Mouse (Mus musculus) erythroblast, embryonic 14.5 days (primary cell): ENCODE measurements around the gene Tnfaip2. TPM values are rescaled to one million over a fixed set of nuclear protein-coding genes. Genes with fewer than 3 reads are reported as not detected.

Experiments used
- H3K27me3 ChIP-seq: 2 replicates; pipeline ENCODE4 v1.6.1; 2012; ENCODE audit warnings: inconsistent platforms; ENCODE audit not compliant: control insufficient read depth
- H3K36me3 ChIP-seq: 2 replicates; pipeline ENCODE4 v1.6.1; 2012; ENCODE audit warnings: mild to moderate bottlenecking, inconsistent platforms; ENCODE audit not compliant: control insufficient read depth
- H3K4me1 ChIP-seq: 2 replicates; pipeline ENCODE4 v1.6.1; 2012; ENCODE audit warnings: inconsistent platforms; ENCODE audit not compliant: control insufficient read depth
- H3K4me3 ChIP-seq: replicated peaks from 2 replicates; pipeline ENCODE3; 2012; ENCODE audit warnings: moderate library complexity, mild to moderate bottlenecking, inconsistent platforms
- H3K9me3 ChIP-seq: 2 replicates; pipeline ENCODE4 v1.6.1; 2012; ENCODE audit warnings: low read length, inconsistent platforms, mixed read lengths; ENCODE audit not compliant: control insufficient read depth
- GATA1 ChIP-seq: IDR thresholded peaks from 2 replicates; pipeline ENCODE4 v1.6.1; 2012; ENCODE audit warnings: low read length, inconsistent platforms, mixed read lengths
- TAL1 ChIP-seq: IDR thresholded peaks from 3 replicates; pipeline ENCODE4 v1.6.1; 2012; ENCODE audit warnings: low read length, inconsistent platforms, mixed read lengths
- polyA plus RNA-seq: library from polyadenylated mRNA; stranded (reverse); fragments of >175 nt; gene quantifications from 2 replicates; pipeline ENCODE4 v1.2.3, GENCODE M21; 2012

Tnfaip2 gene
- polyA plus RNA-seq, 1 experiment, result 9.0 TPM

DNA sequence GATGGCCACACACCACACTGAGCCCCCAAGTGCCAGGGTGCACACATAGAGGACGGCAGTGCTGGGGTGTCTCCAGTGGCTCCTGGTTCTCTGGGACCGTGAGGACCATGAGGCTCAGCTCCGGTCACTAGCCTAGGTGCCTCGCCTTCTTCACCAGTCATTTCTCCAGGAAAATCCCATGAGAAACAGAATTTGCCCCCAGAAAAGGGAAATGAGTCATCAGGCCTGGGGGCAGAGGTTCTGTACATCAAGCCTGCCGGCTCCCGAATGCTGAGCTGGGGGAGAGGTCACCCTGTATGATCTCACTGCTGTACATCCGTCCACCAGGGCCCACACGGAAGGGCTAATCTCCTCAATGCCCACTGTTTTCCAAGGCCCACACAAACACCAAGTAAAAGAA lies 13.6 kb downstream of the Tnfaip2 start:
- no peak for TF ChIP-seq GATA1
- no peak for TF ChIP-seq TAL1
- Histone ChIP-seq H3K36me3 (peaks cover 51% of the 10 kb centered on the region), H3K9me3 (no peaks in the 10 kb centered on the region), H3K4me3 (no peak overlapping the region), H3K4me1 (peaks cover 32% of the 10 kb centered on the region), H3K27me3 (peaks cover 30% of the 10 kb centered on the region)

DNA sequence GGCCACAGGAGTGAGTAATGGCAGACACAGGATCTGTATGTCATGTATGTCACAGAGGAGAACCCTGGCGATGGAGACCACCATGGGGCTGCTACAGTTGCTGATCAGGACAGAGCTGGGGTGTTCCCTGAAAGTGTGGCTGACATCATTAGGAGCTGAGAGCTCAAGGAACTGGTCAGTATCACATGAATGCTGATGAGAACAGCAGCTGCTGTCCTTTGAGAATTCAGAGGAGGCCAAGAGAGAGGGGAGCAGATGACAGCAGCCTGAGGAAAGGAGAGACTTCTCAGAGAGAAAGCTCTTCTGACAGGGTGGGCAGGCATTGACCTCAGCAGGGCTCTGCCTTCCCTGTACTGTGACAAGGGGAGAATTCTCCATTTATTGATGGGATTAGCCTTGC lies 15.5 kb downstream of the Tnfaip2 start:
- Histone ChIP-seq H3K4me1 (peaks cover 28% of the 10 kb centered on the region), H3K27me3 (peaks cover 44% of the 10 kb centered on the region), H3K36me3 (peaks cover 32% of the 10 kb centered on the region), H3K9me3 (no peaks in the 10 kb centered on the region), H3K4me3 (no peak overlapping the region)
- TF ChIP-seq TAL1 (no peak), GATA1 (no peak)

DNA sequence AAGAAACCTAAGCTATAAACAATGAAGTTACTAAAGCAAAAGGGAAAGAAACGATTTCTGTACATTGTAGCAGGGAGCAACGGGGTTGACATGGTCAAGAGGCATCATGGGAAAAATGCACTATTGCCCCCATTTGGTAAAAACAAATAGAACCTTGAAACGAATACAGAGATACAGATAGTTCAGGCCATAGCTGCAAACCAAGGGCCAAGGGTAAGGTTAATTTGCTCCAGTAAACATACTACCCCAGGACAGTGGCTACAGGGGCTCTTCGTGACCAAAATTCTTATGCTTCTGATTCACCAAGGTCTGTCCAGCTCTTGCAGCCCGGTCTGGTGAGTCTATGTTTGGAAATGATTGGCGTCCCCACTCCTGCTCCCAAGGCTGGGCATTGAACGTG lies 21.3 kb downstream of the Tnfaip2 start:
- TF ChIP-seq GATA1 (no peak), TAL1 (no peak)
- Histone ChIP-seq H3K9me3 (peaks cover 4% of the 10 kb centered on the region; the same call in 1 of the 2 replicates), H3K4me1 (peaks cover 5% of the 10 kb centered on the region), H3K27me3 (peaks cover 40% of the 10 kb centered on the region), H3K36me3 (no peaks in the 10 kb centered on the region), H3K4me3 (no peak overlapping the region)

DNA sequence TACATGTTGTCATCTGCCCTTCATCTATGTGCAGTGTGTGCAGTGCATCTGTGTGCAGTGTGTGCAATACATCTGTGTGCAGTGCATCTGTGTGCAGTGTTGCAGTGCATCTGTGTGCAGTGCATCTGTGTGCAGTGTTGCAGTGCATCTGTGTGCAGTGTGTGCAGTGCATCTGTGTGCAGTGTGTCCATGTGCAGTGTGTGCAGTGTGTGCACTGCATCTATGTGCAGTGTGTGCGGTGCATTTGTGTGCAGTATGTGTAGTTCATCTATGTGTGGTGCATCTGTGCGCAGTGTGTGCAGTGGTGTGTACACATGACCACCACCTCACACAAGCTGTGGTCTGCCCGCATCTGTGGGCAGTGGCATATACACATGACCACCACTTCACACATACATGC lies 24.1 kb downstream of the Tnfaip2 start:
- Histone ChIP-seq H3K4me1 (no peaks in the 10 kb centered on the region; the same call in 1 of the 2 replicates), H3K9me3 (peaks cover 4% of the 10 kb centered on the region; the same call in 1 of the 2 replicates), H3K27me3 (peaks cover 33% of the 10 kb centered on the region), H3K4me3 (no peak overlapping the region), H3K36me3 (no peaks in the 10 kb centered on the region)
- TF ChIP-seq TAL1 (0 out of 3 replicates have a peak, but pooled peaks have one; percentile 15), GATA1 (no peak)

DNA sequence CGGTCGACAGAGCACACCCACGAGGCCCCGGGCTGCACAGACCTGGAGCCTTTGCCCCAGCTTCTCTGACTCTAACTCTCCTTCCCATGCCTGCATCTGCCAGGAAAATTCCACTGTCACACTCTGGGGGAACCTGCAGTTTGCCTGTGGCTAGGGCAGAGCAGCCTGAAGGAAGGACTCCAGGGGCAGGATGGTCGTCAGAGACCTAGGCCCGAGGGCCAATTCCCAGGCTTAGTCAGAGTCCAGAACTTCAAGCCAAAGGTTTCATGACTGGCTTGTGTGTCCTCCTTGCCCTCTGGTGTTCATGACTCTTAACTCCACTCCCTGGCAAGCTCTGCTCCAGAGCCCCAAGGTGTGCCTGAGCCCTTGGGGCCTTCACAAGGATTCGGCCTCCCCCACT lies 25.9 kb downstream of the Tnfaip2 start:
- TF ChIP-seq TAL1, result no peak
- TF ChIP-seq GATA1, result no peak
- H3K27me3 ChIP-seq, result peaks cover 24% of the 10 kb centered on the region

DNA sequence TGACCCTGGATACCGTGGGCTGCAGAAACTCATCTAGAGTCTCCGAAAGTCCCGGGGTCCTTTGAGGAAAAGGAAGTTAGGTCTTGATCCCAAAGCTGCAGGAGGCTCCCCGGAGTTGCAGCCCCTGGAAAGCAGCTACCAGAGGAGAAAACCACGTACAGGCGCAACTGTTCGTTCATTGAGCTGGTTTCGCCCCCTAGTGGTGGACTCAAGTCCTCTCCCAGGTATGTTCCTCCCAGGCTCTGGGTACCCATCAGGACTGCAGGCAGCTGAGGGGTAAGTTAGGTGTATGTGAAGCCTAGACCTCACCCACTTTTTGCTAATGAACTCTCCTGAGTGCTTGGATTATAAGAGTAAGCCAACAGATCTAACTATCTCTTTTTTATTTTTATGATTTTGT lies 27.2 kb downstream of the Tnfaip2 start:
- Histone ChIP-seq H3K4me3 (no peak overlapping the region), H3K36me3 (no peaks in the 10 kb centered on the region), H3K27me3 (peaks cover 27% of the 10 kb centered on the region), H3K9me3 (peaks cover 6% of the 10 kb centered on the region; the same call in 1 of the 2 replicates), H3K4me1 (no peaks in the 10 kb centered on the region)
- TF ChIP-seq GATA1 (no peak), TAL1 (no peak)

More for the DNA sequence above, 25.9 kb downstream of the Tnfaip2 start:
- Histone ChIP-seq H3K4me1 (no peaks in the 10 kb centered on the region), H3K36me3 (no peaks in the 10 kb centered on the region), H3K9me3 (peaks cover 4% of the 10 kb centered on the region; the same call in 1 of the 2 replicates), H3K4me3 (no peak overlapping the region)

DNA sequence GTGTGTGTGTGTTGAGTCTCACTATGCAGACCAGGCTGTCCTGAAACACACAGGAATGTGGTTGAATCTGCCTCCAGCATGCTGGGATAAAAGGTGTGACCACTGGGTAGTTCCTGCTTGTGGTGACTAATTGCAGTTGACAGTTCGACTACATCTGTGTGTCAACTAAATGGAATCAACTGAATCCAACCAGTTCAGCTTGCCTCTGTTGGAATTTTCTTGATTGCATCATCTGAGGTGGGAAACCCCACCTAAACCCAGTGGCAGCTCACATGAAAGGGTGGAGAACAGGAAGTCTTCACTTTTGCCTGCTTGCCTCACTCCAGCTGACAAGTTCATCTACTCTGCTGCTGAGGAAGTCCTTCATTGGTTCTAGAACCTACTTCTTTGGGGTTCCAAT lies 28.9 kb downstream of the Tnfaip2 start:
- TF ChIP-seq TAL1 (no peak), GATA1 (no peak)
- peaks cover 30% of the 10 kb centered on the region for H3K27me3 ChIP-seq
- H3K9me3 ChIP-seq, result peaks cover 6% of the 10 kb centered on the region; the same call in 1 of the 2 replicates
- H3K36me3 ChIP-seq, result no peaks in the 10 kb centered on the region
- H3K4me1 ChIP-seq, result no peaks in the 10 kb centered on the region
- no peak overlapping the region for H3K4me3 ChIP-seq

DNA sequence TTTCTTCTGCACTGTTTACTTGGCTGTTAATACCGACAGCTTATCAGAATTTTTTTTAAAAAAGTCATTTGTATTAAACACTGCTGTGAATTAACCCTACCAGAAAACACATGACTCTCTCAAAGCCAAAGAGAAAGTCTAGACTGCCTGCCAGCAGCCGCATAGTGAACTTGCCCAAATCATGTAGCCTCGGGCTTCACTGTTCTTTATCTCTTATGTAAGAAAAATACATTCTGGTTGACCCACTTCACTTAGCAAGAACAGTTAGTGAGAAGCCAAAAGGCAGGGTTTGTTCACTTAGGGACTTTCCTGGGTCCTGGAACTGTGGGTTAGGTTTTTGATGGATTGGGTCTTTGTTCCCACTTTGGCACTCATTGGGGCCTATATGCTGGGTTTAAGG lies 29.5 kb downstream of the Tnfaip2 start:
- Histone ChIP-seq H3K4me1 (no peaks in the 10 kb centered on the region), H3K27me3 (peaks cover 30% of the 10 kb centered on the region), H3K4me3 (no peak overlapping the region), H3K36me3 (no peaks in the 10 kb centered on the region), H3K9me3 (peaks cover 2% of the 10 kb centered on the region; the same call in 1 of the 2 replicates)
- TF ChIP-seq GATA1 (no peak), TAL1 (no peak)

DNA sequence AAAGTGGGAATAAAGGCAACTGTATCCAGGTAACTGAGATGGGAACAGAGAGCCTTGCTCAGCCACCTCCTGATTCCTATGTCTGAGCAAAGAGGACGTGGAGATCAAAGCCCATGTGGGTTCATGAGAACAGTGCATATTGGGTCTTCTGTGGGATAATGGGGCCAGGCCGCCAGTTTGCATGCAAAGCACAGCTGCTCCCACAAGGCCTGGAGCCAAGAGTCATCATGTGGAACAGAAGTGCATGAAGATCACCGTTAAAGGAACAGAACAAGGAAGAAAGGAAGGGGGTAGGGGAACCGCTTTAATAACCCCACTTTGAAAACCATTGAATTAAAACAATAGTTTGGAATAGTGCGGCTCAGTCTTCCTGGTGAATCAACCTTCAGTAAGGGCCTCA lies 30.6 kb downstream of the Tnfaip2 start:
- Histone ChIP-seq H3K27me3 (peaks cover 36% of the 10 kb centered on the region), H3K4me1 (no peaks in the 10 kb centered on the region), H3K9me3 (peaks cover 8% of the 10 kb centered on the region), H3K4me3 (no peak overlapping the region), H3K36me3 (no peaks in the 10 kb centered on the region)
- no peak for TF ChIP-seq TAL1
- no peak for TF ChIP-seq GATA1

DNA sequence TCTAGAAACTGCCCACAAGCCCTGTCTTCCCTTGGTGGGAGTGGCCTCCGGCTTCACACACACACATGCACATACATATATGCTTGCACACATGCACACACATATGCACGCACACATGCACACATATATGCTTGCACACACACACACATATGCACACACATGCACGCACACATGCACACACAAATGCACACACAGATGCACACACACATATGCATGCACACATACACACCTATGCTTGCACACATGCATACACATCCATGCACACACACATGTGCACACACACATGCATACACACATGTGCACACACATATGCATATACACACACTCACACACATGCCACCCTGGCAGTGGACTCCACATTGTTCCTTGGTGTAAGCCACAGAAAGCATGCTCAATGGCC lies 32.1 kb downstream of the Tnfaip2 start:
- Histone ChIP-seq H3K4me1 (no peaks in the 10 kb centered on the region), H3K9me3 (peaks cover 8% of the 10 kb centered on the region), H3K4me3 (no peak overlapping the region), H3K27me3 (peaks cover 42% of the 10 kb centered on the region), H3K36me3 (no peaks in the 10 kb centered on the region)
- TF ChIP-seq GATA1 (no peak), TAL1 (no peak)
